Mouse (Mus musculus): ENCODE data around the gene Dbndd2. TPM values are rescaled to one million over a fixed set of nuclear protein-coding genes. Genes with fewer than 3 reads are reported as not detected.

Gene Dbndd2
- 233 TPM for polyA plus RNA-seq (2015; fragmentation: Illumina TruSeq; extraction: RNeasy Lipid Tissue Mini Kit (QIAGEN cat#74804); ENCODE audit: low read depth, low replicate concordance)

DNA sequence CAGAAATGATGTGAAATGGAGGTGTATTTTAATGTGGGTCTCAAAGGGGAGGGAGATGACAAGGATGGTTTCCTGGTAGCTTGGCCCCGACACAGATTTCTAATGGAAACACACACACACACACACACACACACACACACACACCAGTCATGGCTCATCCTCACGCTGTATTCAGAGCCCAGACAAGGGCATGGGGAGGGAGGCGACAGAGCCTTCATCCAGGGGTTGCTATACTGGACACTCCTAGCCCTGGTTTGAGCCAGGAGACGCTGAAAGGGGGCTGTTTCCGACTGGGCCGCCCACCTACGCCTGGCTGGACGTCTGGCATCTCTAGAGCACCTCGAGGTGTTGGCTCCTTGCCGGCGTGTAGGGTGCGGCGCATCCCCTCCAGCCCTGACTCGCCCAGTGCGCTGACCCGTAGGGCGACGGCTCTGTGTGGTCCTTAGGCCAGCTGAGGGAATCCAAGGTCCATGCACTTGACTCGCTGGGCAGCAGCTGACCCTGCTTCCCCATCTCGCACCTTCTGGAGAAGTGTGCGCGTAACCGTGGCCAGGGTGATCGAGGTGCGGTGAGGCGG, at the start of gene Dbndd2:
Dbndd2 (plus strand) TSS at position 426 of the 577 bp plus-strand sequence.

DNA sequence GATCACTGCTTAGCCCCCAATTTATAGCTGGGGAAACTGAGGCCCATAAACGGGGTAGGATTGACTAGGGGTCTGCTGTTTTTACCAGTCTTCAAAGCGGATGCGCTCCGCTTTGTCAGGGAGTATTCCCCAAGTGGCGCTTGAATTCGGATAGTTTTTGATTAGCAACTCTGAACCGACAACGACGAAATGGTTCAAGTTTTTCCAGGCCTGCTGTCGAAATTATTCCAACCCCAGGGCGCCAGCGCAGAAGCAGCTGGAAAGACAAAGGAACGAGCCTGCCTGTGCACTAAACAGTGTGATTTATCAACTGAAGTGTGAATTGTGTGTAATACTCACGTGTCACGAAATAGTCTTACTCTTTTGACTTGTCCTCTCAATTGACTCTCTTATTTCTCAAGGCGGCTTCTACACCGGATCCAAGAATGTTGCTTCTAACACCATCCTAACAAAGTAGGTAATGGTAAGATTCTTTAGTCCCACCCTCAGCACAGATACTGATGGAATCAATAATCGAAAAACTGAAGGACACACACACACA, 42.4 kb upstream of the Dbndd2 start, which contains the start of gene Sdc4:
Sdc4 (minus strand) TSS at position 428 of the 541 bp plus-strand sequence.

DNA sequence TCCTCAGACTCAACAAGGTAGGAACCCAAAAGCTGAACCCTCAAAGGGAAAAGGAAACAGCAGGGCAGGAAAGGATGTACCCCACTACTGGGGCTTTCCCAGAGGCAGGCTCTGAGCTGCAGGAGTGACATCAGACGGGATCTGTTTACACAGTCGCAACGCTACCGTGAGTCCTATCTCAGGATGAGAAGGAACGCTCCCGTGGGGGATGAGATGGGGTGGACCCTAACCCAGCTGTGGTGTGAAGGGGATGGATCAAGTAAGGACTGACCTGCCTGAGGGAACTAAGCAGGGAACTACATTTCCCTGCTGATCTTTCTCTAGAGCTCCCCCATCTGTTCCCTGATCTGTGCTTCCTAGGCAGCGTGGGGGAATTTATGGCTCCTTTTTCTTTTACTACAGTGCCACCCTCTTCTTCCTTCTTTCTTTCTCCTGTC, 29.0 kb upstream of the Dbndd2 start, which contains the start of gene Sys1:
Sys1 (plus strand) TSS at position 101 of the 437 bp plus-strand sequence.

GRCm38 (mm10) chr2:164460745-164461551, 25.0 kb upstream of the Dbndd2 start, which contains the start of gene Gm20458:
Gm20458 (plus strand) TSS chr2:164460967.

DNA sequence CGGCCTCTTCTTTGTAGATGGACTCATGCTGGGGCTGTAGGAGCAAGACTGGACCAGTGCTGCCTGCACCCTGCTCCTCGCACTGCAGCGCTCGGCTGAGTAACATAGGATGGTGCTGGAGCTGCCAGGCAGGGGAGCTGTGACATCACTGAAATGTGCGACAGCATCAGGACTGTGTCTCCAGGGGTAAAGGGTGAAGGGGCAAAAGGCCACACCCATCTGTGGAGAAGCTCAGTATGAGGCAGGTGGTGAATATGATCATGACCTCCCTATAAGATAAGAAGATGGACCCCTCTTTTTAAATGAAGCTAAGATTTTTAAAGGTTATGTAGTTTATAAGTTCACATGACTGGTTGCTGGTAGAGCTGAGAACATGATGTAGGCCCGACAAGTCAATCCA, 12.3 kb upstream of the Dbndd2 start, which contains the start of gene Trp53tg5:
Trp53tg5 (minus strand) TSS at position 101 of the 400 bp plus-strand sequence.

DNA sequence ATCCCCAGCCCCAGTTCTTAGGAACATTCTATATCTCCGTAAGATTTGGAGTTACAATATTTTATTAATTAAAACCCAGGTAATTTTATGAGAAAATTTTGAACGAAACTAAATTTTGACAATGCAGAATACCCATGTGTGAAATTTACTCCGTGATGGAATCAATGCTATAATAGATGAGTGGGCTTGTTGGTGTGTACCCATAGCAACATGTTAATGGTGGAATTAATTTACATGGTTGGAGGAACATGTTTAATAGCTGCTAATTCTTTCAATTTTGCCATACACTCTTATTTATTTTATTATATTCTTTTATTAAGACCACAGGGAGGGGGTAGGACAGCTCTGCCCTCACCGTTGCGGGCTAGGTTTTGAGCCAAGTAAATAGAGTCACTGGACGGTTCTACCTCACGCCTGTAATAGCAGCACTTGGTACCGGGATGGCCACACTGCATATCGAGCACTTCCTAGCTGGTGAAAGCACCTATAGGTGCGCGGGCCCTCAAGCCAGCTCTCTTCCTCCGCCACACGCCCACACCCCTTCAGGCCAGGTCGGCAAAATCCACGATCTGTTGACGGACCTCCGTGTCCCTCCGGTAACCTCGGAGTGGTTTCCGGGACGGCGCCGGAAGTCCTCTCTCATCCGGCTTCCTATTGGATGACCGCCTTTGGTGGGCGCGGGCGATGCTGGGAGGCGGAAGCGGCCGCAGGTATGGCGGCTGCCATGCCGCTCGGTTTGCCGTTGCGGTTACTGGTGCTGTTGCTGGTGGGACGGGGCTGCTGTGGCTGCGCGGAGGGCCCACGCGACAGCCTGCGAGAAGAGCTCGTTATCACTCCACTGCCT, 11.2 kb downstream of the Dbndd2 start, which contains the start of gene Pigt:
Pigt (plus strand) TSS at position 674 of the 844 bp plus-strand sequence.

Other genes starting within 250 kb of the Dbndd2 start
- gene Svs2, start 247.6 kb upstream of the Dbndd2 start, polyA plus RNA-seq (2015; fragmentation: Illumina TruSeq; extraction: RNeasy Lipid Tissue Mini Kit (QIAGEN cat#74804); ENCODE audit: low read depth, low replicate concordance) = not detected
- gene Svs3b, start 229.5 kb upstream of the Dbndd2 start, polyA plus RNA-seq (2015; fragmentation: Illumina TruSeq; extraction: RNeasy Lipid Tissue Mini Kit (QIAGEN cat#74804); ENCODE audit: low read depth, low replicate concordance) = not detected
- gene Svs4, start 207.6 kb upstream of the Dbndd2 start, polyA plus RNA-seq (2015; fragmentation: Illumina TruSeq; extraction: RNeasy Lipid Tissue Mini Kit (QIAGEN cat#74804); ENCODE audit: low read depth, low replicate concordance) = not detected
- gene Svs3a, start 196.8 kb upstream of the Dbndd2 start, polyA plus RNA-seq (2015; fragmentation: Illumina TruSeq; extraction: RNeasy Lipid Tissue Mini Kit (QIAGEN cat#74804); ENCODE audit: low read depth, low replicate concordance) = not detected
- gene Svs6, start 169.4 kb upstream of the Dbndd2 start, polyA plus RNA-seq (2015; fragmentation: Illumina TruSeq; extraction: RNeasy Lipid Tissue Mini Kit (QIAGEN cat#74804); ENCODE audit: low read depth, low replicate concordance) = not detected
- gene Svs5, start 153.4 kb upstream of the Dbndd2 start, polyA plus RNA-seq (2015; fragmentation: Illumina TruSeq; extraction: RNeasy Lipid Tissue Mini Kit (QIAGEN cat#74804); ENCODE audit: low read depth, low replicate concordance) = not detected
- not detected for gene Slpi, start 97.0 kb upstream of the Dbndd2 start, polyA plus RNA-seq (2015; fragmentation: Illumina TruSeq; extraction: RNeasy Lipid Tissue Mini Kit (QIAGEN cat#74804); ENCODE audit: low read depth, low replicate concordance)
- 0.13 TPM for gene Rbpjl, start 83.0 kb upstream of the Dbndd2 start, polyA plus RNA-seq (2015; fragmentation: Illumina TruSeq; extraction: RNeasy Lipid Tissue Mini Kit (QIAGEN cat#74804); ENCODE audit: low read depth, low replicate concordance)
- gene Matn4, start 80.9 kb upstream of the Dbndd2 start, polyA plus RNA-seq (2015; fragmentation: Illumina TruSeq; extraction: RNeasy Lipid Tissue Mini Kit (QIAGEN cat#74804); ENCODE audit: low read depth, low replicate concordance) = 6.6 TPM
- 50.0 TPM for gene Sdc4, start 42.2 kb upstream of the Dbndd2 start, polyA plus RNA-seq (2015; fragmentation: Illumina TruSeq; extraction: RNeasy Lipid Tissue Mini Kit (QIAGEN cat#74804); ENCODE audit: low read depth, low replicate concordance)
- 50.2 TPM for gene Sys1, start 29.1 kb upstream of the Dbndd2 start, polyA plus RNA-seq (2015; fragmentation: Illumina TruSeq; extraction: RNeasy Lipid Tissue Mini Kit (QIAGEN cat#74804); ENCODE audit: low read depth, low replicate concordance)
- not detected for gene Gm20458, start 25.1 kb upstream of the Dbndd2 start, polyA plus RNA-seq (2015; fragmentation: Illumina TruSeq; extraction: RNeasy Lipid Tissue Mini Kit (QIAGEN cat#74804); ENCODE audit: low read depth, low replicate concordance)
- not detected for gene Trp53tg5, start 12.4 kb upstream of the Dbndd2 start, polyA plus RNA-seq (2015; fragmentation: Illumina TruSeq; extraction: RNeasy Lipid Tissue Mini Kit (QIAGEN cat#74804); ENCODE audit: low read depth, low replicate concordance)
- gene Pigt, start 11.4 kb downstream of the Dbndd2 start, polyA plus RNA-seq (2015; fragmentation: Illumina TruSeq; extraction: RNeasy Lipid Tissue Mini Kit (QIAGEN cat#74804); ENCODE audit: low read depth, low replicate concordance) = 56.1 TPM
- gene Wfdc2, start 76.3 kb downstream of the Dbndd2 start, polyA plus RNA-seq (2015; fragmentation: Illumina TruSeq; extraction: RNeasy Lipid Tissue Mini Kit (QIAGEN cat#74804); ENCODE audit: low read depth, low replicate concordance) = 2.5 TPM
- gene Spint3, start 87.4 kb downstream of the Dbndd2 start, polyA plus RNA-seq (2015; fragmentation: Illumina TruSeq; extraction: RNeasy Lipid Tissue Mini Kit (QIAGEN cat#74804); ENCODE audit: low read depth, low replicate concordance) = not detected
- not detected for gene Wfdc6a, start 99.3 kb downstream of the Dbndd2 start, polyA plus RNA-seq (2015; fragmentation: Illumina TruSeq; extraction: RNeasy Lipid Tissue Mini Kit (QIAGEN cat#74804); ENCODE audit: low read depth, low replicate concordance)
- gene Eppin, start 107.5 kb downstream of the Dbndd2 start, polyA plus RNA-seq (2015; fragmentation: Illumina TruSeq; extraction: RNeasy Lipid Tissue Mini Kit (QIAGEN cat#74804); ENCODE audit: low read depth, low replicate concordance) = not detected
- gene Wfdc6b, start 127.4 kb downstream of the Dbndd2 start, polyA plus RNA-seq (2015; fragmentation: Illumina TruSeq; extraction: RNeasy Lipid Tissue Mini Kit (QIAGEN cat#74804); ENCODE audit: low read depth, low replicate concordance) = not detected
- not detected for gene Wfdc8, start 127.5 kb downstream of the Dbndd2 start, polyA plus RNA-seq (2015; fragmentation: Illumina TruSeq; extraction: RNeasy Lipid Tissue Mini Kit (QIAGEN cat#74804); ENCODE audit: low read depth, low replicate concordance)
- not detected for gene Wfdc16, start 152.7 kb downstream of the Dbndd2 start, polyA plus RNA-seq (2015; fragmentation: Illumina TruSeq; extraction: RNeasy Lipid Tissue Mini Kit (QIAGEN cat#74804); ENCODE audit: low read depth, low replicate concordance)
- gene Wfdc10, start 169.9 kb downstream of the Dbndd2 start, polyA plus RNA-seq (2015; fragmentation: Illumina TruSeq; extraction: RNeasy Lipid Tissue Mini Kit (QIAGEN cat#74804); ENCODE audit: low read depth, low replicate concordance) = not detected
- not detected for gene Wfdc9, start 170.5 kb downstream of the Dbndd2 start, polyA plus RNA-seq (2015; fragmentation: Illumina TruSeq; extraction: RNeasy Lipid Tissue Mini Kit (QIAGEN cat#74804); ENCODE audit: low read depth, low replicate concordance)
- not detected for gene Wfdc11, start 188.0 kb downstream of the Dbndd2 start, polyA plus RNA-seq (2015; fragmentation: Illumina TruSeq; extraction: RNeasy Lipid Tissue Mini Kit (QIAGEN cat#74804); ENCODE audit: low read depth, low replicate concordance)
- gene Wfdc13, start 199.0 kb downstream of the Dbndd2 start, polyA plus RNA-seq (2015; fragmentation: Illumina TruSeq; extraction: RNeasy Lipid Tissue Mini Kit (QIAGEN cat#74804); ENCODE audit: low read depth, low replicate concordance) = not detected
- not detected for gene Spint4, start 212.4 kb downstream of the Dbndd2 start, polyA plus RNA-seq (2015; fragmentation: Illumina TruSeq; extraction: RNeasy Lipid Tissue Mini Kit (QIAGEN cat#74804); ENCODE audit: low read depth, low replicate concordance)
- gene Spint5, start 229.2 kb downstream of the Dbndd2 start, polyA plus RNA-seq (2015; fragmentation: Illumina TruSeq; extraction: RNeasy Lipid Tissue Mini Kit (QIAGEN cat#74804); ENCODE audit: low read depth, low replicate concordance) = not detected

All from brain, adult 10 weeks (tissue).